ENCODE assay signal across 19 mouse cellular contexts in genomic region chr11:119192176-119192575, GRCm38 (mm10).
"Had no signal": no experiment of that assay in that cellular context is flagged by ENCODE, and none has a peak within 500 bp of the region (broad histone marks: within the 10 kb centered on the region; RNA-seq: fewer than 3 reads in every experiment).

No protein-coding gene starts in this region.

- H3K27ac ChIP-seq: kidney, postnatal 0 days; layer of hippocampus, adult 2 months; liver, embryonic 15.5 days; macrophage; midbrain, embryonic 15.5 days; neural tube, embryonic 13.5 days had no signal

- H3K4me3 ChIP-seq: layer of hippocampus, adult 2 months; liver, embryonic 15.5 days; megakaryocyte, embryonic 14.5 days; midbrain, embryonic 15.5 days; neural tube, embryonic 13.5 days had no signal

- H3K27me3 ChIP-seq: liver, embryonic 15.5 days; midbrain, embryonic 15.5 days; neural tube, embryonic 13.5 days had no signal

- H3K9ac ChIP-seq: liver, embryonic 15.5 days; midbrain, embryonic 15.5 days; neural tube, embryonic 13.5 days had no signal

- DNase-seq: kidney, adult 9 months; kidney, postnatal 4 days; left cerebral cortex, postnatal 4 days; lung, adult 2 months; lung, postnatal 10 days; retina, postnatal 1 day; right cerebral cortex, postnatal 4 days; spleen, adult 18-20 months; thymus, adult 18-20 months; thymus, postnatal 14 days had no signal

- ATAC-seq: midbrain, embryonic 15.5 days had no signal

- H3K9me3 ChIP-seq: liver, embryonic 15.5 days; megakaryocyte, embryonic 14.5 days; midbrain, embryonic 15.5 days; neural tube, embryonic 13.5 days had no signal

- H3K4me2 ChIP-seq: liver, embryonic 11.5 days; liver, embryonic 15.5 days; midbrain, embryonic 11.5 days; midbrain, embryonic 15.5 days; neural tube, embryonic 13.5 days had no signal

- H3K36me3 ChIP-seq: liver, embryonic 15.5 days; midbrain, embryonic 15.5 days had no signal
